Mouse (Mus musculus) CD8-positive naive resting alpha-beta T cell, adult 2 months (primary cell): ENCODE data around the gene D930007J09Rik.

Experiments
- DNase-seq, 2 experiments: peaks; one replicate each; pipeline ENCODE4 v3.0.0; 2022; ENCODE audit warnings: low read depth in 2 of 2, low spot score in 2 of 2

Gene D930007J09Rik

DNA sequence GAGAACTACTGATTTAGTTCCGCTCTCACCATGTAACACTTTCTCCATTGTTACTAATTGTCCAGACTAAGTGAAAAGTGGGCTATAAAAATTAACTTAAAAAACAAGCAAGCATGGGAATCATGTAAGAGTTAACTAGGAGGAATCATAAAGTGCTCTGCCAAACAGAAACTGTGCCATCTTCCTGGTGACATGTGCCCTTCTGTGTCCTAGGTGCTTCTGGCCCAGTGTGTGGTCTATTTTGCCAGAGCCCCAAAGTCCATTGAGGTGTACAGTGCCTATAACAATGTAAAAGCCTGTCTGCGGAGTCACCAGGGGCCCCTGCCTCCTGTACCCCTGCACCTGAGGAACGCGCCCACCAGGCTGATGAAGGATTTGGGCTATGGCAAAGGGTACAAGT, 19.0 kb upstream of the D930007J09Rik start:
- no peak for DNase-seq

DNA sequence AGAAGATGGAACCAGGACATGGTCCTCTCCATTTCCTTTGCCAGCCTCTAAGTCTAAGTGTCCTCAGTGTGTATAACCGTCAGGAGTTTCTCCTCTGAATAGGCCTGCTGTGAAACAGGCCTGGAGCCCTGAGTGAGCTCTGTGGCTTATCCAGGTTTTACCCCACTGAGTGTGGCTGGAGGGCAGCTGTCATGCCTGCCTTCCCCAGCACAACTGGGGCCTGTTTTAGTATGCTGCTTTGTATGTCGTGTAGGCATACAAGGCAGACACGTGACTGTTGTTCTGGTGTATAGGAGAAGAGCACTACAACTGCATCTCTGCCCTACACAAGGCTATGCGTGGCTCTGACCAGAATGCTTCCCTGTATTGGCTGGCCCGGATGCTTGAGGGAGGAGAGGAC, 17.3 kb upstream of the D930007J09Rik start:
- DNase-seq = no peak

DNA sequence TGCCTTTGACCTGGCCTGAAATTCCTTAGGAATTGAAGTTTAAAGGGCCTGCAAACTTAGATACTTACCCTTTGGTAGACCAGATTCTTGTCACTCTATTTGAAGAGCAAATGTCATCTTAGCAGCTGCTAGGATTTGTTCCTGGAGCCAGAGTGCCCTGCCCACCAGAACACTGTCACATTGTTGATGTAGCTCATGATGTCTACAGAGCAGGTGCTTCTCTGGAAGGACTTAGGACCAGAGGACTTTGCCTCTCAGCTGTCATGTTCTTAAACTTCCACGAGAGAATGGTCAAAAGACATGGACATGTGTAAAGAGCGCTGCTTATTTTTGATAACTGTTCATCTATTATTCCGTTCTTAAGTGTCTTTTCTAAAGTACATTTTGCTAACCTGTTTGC, 16.6 kb upstream of the D930007J09Rik start:
- DNase-seq = no peak

DNA sequence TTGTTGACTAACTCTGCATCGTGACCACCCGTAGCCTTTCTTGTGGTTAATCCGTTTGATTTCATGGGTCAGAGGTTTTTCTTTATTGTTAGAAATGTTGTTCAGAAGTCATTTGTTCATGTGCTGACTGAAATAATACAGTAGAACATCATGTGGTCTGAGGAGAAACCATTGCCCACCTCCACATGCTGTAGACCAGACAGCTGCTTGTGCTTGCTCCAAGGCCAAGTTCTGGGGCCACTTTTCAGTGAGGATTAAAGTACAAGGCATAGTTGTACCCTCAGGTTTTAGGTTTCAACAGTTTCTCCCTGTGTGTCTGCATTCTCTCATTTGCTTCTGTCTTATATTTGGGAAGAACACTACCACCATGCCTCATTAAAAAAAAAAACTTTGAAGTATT, 5.0 kb upstream of the D930007J09Rik start:
- DNase-seq = no peak

DNA sequence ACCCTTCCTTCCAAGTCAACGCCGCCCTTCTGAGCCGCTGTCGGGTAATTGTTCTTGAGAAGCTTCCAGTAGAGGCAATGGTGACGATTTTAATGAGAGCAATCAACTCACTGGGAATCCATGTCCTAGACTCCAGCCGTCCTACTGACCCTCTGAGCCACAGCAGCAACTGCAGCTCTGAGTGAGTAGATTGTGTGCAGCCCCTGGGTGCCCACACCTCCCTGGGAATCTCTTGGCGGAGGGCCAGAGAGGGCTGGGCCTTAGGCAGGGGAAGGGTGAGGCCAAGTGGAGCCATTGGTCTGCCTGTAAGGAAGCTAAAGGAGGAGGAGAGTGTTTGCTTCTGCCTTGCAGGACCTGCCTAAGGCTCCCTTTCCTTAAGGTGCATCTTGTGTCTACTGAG, 4.2 kb upstream of the D930007J09Rik start:
- no peak for DNase-seq

DNA sequence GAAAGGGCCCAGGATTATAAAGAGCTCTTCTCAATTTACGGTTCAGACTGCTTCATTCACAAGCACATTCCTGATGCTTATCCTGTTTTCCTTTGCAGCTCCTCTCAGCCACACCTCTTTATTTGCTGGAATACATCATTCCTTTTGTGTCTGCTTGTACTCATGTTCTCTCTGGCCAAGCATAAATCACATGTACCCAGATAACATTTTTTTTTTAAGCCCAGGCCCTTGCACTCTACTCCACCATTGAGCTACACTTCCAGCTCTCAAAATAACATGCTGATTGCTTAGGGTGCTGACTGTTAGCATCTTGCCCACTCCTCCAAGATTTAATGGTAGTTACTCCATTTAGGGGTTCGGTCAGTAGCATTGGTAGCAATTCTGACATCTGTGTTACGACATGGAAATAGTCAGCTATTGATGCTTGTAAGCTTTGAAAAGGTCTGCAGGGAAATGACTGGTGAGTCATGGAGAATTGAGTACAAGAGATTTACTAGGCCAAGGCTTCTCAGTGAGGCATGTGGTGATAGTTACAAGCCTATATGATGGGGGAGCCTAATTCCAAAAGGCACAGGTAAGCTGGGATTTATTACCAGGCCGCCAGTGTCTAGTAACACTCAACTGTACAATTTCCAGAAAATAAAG, 1.2 kb upstream of the D930007J09Rik start:
- DNase-seq = no peak

DNA sequence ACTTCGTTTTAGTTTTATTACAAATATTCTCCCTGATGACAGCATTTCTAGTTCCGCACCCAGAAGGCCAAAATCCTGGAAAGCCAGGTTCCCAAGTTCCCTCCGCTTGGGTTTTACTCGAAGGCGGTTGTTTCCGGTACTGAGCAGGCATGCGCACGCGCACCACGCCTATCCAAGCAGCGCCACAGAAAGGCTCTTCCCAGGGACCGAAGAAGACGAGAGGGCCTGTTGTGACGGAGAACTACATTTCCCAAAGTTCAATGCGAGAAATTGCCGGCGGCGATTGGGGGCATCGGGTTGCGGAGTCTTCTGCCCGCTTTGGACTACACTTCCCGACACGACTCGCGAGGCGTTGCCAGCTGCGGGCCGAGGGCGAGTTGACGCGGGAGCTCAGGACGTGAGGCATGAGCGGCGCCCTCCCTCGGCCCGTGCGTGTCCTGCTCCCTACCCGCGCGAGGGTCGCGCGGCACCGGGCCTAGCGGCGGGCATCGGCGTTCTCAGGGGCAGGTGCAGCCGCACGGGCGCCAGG, 892 bp downstream of the D930007J09Rik start, which contains the start of gene Wrnip1:
Gene Wrnip1, plus strand, starts transcription at position 346 of the 529 bp plus-strand sequence.
- peak; percentile 94 for DNase-seq

DNA sequence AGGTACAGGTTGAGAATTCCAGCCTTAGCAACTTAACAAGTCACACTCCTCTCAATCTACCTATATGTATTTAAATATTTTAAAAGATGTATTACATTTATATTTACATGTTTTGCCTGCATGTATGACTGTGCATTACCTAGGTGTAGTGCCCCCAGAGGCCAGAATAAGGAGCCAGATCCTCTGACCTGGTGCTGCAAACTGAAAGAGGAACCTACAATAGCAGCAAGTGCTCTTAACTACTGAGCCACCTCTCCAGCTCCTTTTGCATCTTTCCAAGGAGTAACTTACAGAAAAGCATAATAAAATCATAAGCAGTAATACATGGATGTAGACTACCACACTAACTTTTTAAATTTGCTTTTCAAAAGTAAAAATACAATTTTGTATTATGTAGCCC, 1.8 kb downstream of the D930007J09Rik start:
- peak; percentile 11 to 31 for DNase-seq

DNA sequence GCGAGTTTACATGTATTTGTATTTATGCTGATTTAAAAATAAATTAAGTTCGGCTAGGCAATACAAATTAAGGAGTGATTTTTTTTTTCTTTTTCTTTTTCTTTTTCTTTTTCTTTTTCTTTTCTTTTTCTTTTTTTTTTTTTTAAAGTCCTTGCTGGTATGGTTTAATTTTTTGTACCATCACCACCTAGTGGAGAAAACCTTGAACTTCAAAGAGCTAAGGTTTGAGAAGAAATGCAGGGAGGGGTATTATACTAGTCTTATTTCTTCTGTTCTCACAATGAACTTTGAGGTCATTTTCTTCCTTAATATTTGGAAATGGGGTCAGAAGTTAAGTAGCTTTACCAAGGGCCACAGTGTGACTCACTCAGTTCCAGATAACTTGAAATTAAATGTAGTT, 3.5 kb downstream of the D930007J09Rik start:
- DNase-seq = peak in 1 of 2 experiments; percentile 17

DNA sequence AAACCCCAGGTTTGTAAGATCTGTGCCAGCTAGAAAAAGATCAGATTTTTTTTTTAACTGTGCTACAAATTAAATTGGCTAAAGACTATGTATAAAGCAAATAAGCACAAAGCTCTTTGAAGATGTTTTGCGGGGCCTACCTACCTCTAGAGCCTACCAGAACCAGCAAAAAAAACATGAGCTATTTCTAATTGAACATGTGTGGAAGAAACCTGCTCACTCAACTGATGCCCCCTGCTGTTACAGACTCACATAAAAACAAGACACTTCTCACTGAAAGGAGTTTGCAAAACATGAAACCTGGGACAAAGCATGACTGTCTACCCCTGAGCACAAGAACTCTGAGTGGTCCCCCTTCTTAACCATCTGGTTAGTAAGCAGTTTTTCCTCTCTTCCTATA, 5.6 kb downstream of the D930007J09Rik start:
- DNase-seq = no peak

DNA sequence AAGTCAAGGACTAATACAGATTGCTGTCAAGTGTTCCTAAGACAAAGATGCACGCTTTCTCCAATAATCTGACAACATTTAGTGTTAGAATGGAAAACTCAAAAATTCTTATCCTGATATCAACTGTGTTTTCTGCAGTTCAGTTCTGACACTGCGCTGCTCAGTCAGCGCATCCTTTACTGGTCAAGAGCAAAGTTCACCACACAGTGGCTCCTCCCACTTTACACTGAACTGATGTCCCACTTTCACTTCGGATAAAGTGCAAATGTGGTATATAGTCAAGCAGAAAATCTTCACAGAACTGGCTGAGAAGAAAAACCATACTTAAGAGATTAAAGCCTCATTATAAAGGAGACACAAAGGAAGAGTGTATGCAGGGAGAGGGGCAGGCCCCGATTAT, 7.5 kb downstream of the D930007J09Rik start:
- DNase-seq = no peak

DNA sequence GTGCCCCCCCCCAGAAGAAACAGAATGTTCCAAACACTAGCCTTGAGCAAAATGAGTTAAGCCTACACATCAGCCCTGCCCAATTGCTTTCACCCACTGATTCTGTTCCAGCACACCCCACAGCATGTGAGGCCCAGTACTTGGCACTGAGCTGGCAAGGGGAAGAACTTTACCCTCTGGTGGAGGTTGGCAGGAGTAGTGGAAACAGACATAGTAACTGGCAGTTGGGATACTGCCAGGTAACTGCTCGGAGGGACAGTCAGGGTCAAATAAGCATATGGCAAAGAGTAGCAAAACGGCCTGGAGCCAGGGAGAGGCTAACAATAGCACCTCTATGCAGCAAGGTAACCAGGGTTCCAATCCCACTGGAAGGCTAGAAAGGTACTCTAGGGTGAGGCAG, 8.0 kb downstream of the D930007J09Rik start:
- DNase-seq = no peak

DNA sequence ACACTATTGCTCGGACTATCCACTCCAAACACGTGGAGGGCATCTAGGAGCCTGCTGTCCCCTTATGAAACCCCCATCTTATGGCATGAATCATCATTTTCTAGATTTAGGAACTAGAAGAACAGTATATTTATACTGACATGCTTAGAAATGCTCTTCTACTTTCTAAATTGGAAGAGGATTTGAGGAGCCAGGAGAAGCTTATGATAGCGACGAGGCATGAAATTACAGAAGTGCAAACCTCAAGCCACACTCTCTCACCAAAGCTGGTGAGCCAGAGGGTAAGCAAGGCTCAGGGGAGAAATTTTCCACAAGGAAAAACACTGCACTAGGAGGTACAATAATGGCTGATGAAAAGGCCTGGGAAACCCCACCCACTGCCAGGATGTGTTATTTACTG, 12.9 kb downstream of the D930007J09Rik start:
- DNase-seq = no peak

DNA sequence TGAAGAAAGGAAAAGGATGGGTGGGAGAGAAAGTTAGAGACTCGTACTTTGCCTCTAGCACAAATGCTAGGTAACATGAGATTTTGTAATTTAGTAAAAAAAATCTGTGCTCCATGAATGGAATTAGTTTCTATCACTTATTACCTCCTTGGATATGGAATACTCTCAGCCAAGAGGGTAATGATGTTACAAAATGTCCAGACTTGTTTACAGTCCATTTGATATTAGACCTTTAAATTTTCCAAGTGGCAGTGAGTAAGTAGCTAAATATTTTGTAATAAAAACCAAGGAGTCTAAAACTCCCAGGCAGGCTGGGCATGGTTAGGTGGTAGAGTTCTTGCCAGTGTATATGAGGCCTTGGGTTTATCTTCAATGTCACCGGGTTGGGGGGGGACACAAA, 15.1 kb downstream of the D930007J09Rik start:
- no peak for DNase-seq

DNA sequence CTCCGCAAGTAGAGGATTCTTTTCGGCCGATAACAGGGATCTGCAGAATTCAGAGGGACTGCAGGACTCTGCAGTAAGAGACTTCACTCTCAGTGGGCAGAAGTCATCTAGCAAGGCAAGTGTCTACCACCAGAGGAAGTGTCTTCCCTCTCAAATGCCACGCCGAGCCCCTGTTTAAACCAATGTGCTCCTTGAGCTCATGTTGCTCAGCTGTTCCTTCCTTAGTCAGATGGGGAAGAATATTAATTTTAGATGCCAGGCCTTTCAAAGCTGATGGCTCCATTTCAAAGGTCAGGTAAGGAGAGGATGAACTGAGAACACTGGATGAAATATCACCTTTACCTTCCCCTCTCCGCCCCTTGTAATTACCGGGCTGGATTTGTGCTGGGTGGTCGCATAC, 18.8 kb downstream of the D930007J09Rik start, which contains the start of gene Mylk4:
Gene Mylk4, minus strand, starts transcription at position 139 of the 400 bp plus-strand sequence.
- DNase-seq = no peak

DNA sequence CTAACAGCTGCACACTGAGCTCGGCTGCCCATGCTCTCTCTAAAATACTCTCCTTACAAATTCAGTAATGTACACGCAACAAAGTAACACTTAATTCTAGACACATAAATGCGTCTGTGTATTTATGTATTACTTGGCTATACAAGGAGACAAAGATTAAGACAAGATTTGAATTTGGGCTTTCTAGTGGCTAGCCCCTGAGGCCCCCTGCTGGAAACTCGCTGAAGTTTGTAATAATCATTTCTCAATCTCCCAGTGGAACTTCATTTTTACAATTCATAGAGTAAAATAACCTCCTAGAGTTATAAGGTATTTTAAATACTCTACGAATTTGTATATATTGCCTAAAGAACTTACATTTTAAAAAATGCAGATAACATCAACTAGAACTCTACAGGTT, 19.6 kb downstream of the D930007J09Rik start:
- no peak for DNase-seq

DNA sequence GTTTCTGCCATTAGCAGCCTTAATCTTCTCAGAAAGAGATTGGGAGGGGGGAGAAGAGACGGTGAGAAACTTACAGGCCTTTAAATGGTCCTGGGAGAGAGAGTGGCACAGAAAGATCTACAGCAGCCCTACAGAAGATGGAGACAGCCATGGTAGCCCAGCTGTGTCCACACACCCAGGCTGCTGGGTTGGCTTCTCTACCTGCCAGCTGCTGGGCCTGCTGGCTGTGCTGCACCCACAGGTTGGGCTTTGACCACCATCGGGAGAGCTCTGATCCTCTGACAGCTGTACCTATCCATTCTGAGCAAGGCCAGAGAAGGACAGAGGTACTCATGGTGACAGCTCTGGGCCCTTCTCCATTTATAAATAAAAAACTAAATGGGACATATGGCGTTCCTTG, 23.8 kb downstream of the D930007J09Rik start:
- DNase-seq = no peak

DNA sequence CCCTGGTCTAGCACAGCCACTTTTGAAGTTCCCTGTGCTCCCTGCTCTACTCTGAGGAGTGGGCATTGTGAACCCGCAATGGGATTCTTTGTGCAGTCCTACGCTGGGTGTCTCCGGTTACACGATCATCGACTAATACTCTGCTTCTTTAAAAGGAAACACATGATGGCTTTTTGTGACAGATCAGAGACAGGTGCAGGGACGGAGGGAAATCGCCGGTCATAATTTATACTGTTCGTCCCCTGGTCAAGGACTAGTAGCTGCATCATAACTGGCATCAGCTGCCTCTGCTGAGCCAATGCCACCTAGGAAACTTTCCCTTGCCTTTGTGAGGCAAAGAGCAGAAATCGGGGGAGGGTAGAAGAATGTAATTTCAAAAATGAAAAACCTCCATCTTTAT, 26.3 kb downstream of the D930007J09Rik start:
- DNase-seq = no peak

DNA sequence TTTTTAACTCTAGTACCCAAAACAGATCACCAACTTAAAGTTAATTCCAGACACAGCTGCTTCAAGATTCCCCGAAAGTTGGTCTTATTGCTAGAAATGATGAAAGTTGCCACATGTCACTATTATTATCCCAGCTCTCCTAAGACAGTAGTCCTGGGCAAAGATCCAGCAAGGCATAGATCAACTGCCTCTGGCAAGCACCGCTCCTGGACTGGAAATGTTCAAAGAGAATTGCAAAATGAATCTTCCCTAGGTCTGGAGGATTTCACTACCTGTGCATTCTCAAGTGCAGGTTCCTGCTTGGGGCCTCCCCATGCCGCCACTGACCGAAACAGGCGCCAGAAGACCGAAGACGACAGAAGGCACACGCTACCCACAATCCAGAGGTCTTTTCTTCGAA, 26.8 kb downstream of the D930007J09Rik start:
- DNase-seq = no peak

DNA sequence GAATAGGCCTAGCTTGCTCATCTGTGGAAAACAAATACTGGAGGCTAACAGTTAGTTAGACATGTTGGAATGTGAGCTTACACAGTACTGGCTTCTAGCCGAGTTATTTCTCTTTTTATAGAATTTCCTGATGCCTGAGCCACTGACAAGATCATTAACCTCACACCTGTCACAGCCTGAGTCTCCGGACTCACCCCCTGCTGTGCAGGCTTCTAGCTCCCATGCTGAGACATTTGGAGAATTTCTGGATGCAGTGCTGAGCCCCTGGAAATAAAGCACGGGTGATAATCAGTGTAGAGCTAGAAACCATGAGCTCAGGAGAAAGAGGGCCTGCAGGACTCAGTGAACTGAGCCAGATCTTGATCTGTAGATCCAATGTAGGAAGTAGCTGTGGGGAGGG, 32.7 kb downstream of the D930007J09Rik start:
- no peak for DNase-seq

DNA sequence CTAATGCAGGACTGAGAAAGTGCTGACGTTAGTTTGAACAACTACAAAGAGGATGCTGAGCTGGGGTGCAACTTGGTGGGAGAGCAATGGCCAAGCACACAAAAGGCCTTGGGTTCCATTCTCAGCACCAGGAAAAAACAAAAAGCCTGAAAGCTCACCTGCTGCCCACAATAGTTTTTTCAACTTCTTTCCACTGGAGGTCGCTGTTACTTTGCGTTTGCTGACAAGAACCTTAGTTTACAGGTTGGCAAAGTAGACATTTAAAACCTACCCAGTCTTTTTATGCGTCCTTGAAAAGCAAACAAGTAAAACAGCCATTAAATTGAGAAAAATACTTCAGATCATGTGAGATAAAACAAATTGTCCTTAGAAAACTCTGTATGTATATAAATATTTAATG, 34.5 kb downstream of the D930007J09Rik start:
- DNase-seq = peak in 1 of 2 experiments; percentile 5

DNA sequence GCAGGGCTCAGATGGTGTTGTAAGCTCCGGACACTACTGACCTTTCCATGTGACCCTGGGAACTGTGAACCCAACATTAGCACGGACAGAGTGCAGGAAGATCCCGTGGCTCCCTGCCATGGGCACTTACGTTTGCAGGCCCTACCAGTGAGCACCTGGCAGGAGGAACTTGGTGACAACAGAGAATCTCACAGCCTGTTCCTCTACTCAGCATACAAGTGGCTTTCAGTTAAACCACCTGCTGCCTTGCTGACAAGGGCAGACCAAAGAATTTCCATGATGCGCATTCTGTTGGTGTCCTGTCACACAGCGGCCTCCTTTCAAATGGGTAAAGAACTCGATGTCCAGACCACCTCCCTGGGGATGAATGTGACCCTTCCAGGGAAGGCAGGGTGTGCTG, 38.2 kb downstream of the D930007J09Rik start:
- no peak for DNase-seq

DNA sequence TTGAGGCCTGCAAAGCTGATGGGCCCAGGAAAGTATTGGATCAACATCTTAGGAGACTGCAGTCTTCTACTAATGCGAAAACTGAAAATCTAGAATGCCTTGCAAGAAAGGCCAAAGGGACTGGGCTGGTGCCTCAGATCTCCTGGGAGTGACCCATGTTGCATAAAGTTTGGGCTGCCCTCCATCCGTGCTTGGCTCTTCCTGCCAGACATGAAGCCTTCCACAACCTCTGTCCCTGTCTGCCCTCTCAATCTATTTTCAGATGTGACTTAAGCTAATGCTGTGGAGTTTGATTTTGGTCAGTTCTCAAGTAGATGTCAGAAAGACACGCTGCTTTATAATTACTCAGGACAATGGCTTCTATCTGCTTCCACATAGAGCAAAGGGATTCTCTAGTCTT, 39.5 kb downstream of the D930007J09Rik start:
- no peak for DNase-seq
